ENCODE assay signal across 21 mouse cellular contexts in genomic region chr10:92675056-92675455, GRCm38 (mm10).
"Had no signal": no experiment of that assay in that cellular context is flagged by ENCODE, and none has a peak within 500 bp of the region (broad histone marks: within the 10 kb centered on the region; RNA-seq: fewer than 3 reads in every experiment).

No protein-coding gene starts in this region.

- H3K9me3 ChIP-seq: limb, embryonic 13.5 days; liver, embryonic 13.5 days; midbrain, embryonic 13.5 days; neural tube, embryonic 12.5 days; neural tube, embryonic 15.5 days had no signal

- H3K9ac ChIP-seq: limb, embryonic 13.5 days; liver, embryonic 13.5 days; lung, embryonic 14.5 days; midbrain, embryonic 13.5 days; neural tube, embryonic 12.5 days; neural tube, embryonic 15.5 days had no signal

- H3K4me1 ChIP-seq: limb, embryonic 13.5 days; liver, embryonic 13.5 days; midbrain, embryonic 13.5 days; neural tube, embryonic 12.5 days; neural tube, embryonic 15.5 days had no signal

- DNase-seq: kidney, adult 2 months; kidney, postnatal 25 days; layer of hippocampus, adult 9-11 months; liver, embryonic 13.5 days; lung, embryonic 14.5 days; right cerebral cortex, adult 18-20 months; right cerebral cortex, postnatal 14 days; right cerebral cortex, postnatal 4 days; thymus, adult 2 months; thymus, postnatal 14 days; thymus, postnatal 4 days had no signal

- H3K4me2 ChIP-seq: limb, embryonic 13.5 days; liver, embryonic 13.5 days; lung, embryonic 14.5 days; midbrain, embryonic 13.5 days; neural tube, embryonic 12.5 days; neural tube, embryonic 15.5 days had no signal

- H3K4me3 ChIP-seq: layer of hippocampus, adult 2 months; limb, embryonic 13.5 days; liver, embryonic 13.5 days; midbrain, embryonic 13.5 days; neural tube, embryonic 12.5 days; neural tube, embryonic 15.5 days had no signal

- ATAC-seq: lung, postnatal 0 days; midbrain, embryonic 13.5 days; midbrain, embryonic 16.5 days had no signal

- H3K36me3 ChIP-seq: limb, embryonic 13.5 days; liver, embryonic 13.5 days; midbrain, embryonic 13.5 days; neural tube, embryonic 12.5 days; neural tube, embryonic 15.5 days had no signal

- H3K27ac ChIP-seq: kidney, postnatal 0 days; layer of hippocampus, adult 2 months; limb, embryonic 13.5 days; liver, embryonic 13.5 days; macrophage; midbrain, embryonic 13.5 days; neural tube, embryonic 12.5 days; neural tube, embryonic 15.5 days; stomach, postnatal 0 days had no signal

- H3K27me3 ChIP-seq: limb, embryonic 13.5 days; liver, embryonic 13.5 days; midbrain, embryonic 13.5 days; neural tube, embryonic 12.5 days; neural tube, embryonic 15.5 days had no signal
